Mouse (Mus musculus) heart, postnatal 10 days (tissue): ENCODE measurements around the gene Hpgd. TPM values are rescaled to one million over a fixed set of nuclear protein-coding genes. Genes with fewer than 3 reads are reported as not detected.
"Not testable (repeated sequence)": the region's sequence is repeated elsewhere in the genome, so short reads cannot be mapped to it uniquely, and the experiment has no call there.

Experiments used
- DNase-seq, 2 experiments: peaks; one replicate each; pipeline ENCODE4 v3.0.0; 2021
- intact Hi-C: fragments of 180-260 bp; cut with DNase I; formaldehyde crosslinking; loops from one replicate; pipeline ENCODE4 v1.15.1; 2025
- total RNA-seq, 2 experiments: library from RNA; stranded (reverse); gene quantifications; 2 replicates each; pipeline ENCODE4 v1.2.3; 2021

Gene Hpgd
- 1 to 10 TPM; 5.0 to 5.5 TPM for total RNA-seq

DNA sequence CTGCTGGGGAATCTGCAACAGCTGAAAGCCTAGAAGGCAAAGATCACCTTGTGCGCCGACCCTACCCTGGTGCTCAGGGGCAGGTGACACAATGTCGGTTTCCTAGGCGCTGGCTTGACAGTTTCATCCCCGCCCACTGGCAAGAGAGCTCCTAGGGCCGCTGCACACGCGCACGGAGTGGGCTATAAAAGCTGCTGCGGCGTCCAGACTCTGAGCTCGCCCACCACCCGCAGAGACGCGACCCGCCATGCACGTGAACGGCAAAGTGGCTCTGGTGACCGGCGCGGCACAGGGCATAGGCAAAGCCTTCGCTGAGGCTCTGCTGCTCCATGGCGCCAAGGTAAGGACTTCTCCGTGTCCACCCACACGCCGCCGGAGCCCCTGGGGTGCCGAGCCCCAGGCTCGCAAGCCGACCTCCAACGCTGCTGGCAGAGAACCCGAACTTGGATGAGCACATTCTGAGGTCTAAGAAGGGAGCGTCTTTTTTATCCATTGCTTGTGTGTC lies at the start of gene Hpgd:
Gene Hpgd, plus strand, starts transcription at position 213 of the 505 bp plus-strand sequence.
- DNase-seq, result peak; percentile 46 to 54
- intact Hi-C loops, result loop anchor here (10.0 kb wide), 1 partner anchor 230 kb away; no protein-coding TSS in a partner anchor

GRCm38 (mm10) chr8:56251728-56252127 lies 42.7 kb upstream of the Hpgd start:
- DNase-seq, intact Hi-C loops: not testable (repeated sequence)

DNA sequence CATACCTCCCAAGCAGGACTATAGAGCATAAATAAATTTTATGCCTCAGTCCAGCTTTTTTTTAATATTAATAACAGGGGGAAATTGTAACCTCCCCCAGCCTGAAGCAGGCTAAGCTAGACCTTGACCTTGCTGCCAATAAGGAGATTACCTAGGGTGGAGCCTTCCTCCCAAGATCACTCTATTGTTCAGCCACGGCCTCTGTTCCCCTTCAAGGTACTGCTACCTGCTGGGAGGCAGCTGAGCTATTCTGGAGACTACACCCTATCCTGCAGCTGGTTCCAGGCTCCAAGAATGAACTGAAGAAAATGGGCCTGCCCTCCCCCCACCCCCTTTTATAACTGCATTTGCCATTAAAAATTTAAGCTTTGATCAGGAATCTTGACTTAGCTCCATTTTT lies 42.1 kb upstream of the Hpgd start:
- no peak for DNase-seq
- intact Hi-C loops, result no loop called here

- intact Hi-C loops, result no loop called here
- no peak for DNase-seq
Measured at GRCm38 (mm10) chr8:56261190-56261589, 33.2 kb upstream of the Hpgd start.

GRCm38 (mm10) chr8:56269687-56270663 lies 24.4 kb upstream of the Hpgd start:
- intact Hi-C loops, result no loop called here
- peak; percentile 13 to 22 for DNase-seq

DNA sequence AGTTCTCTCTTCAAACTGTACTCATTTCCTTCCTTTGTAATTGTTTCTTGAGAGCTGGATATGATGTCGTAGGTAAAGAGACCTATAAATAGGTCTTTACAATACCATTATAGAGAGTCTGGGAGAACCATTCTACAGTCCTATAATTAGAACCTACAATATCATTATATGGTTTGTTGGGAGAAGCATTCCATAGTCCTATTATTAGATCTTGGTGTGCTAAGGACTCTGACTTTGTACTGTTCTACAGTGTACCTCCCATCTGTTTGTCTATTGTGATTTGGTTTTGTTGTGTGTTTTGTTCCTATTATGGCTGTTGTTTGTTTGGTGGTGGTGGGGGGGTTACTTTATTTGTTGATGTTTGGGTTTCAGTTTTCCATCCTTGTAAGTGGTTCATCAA lies 21.5 kb upstream of the Hpgd start:
- DNase-seq, result no peak
- intact Hi-C loops, result no loop called here

- intact Hi-C loops, result no loop called here
- DNase-seq, result no peak
Measured at GRCm38 (mm10) chr8:56275316-56275715, 19.1 kb upstream of the Hpgd start.

DNA sequence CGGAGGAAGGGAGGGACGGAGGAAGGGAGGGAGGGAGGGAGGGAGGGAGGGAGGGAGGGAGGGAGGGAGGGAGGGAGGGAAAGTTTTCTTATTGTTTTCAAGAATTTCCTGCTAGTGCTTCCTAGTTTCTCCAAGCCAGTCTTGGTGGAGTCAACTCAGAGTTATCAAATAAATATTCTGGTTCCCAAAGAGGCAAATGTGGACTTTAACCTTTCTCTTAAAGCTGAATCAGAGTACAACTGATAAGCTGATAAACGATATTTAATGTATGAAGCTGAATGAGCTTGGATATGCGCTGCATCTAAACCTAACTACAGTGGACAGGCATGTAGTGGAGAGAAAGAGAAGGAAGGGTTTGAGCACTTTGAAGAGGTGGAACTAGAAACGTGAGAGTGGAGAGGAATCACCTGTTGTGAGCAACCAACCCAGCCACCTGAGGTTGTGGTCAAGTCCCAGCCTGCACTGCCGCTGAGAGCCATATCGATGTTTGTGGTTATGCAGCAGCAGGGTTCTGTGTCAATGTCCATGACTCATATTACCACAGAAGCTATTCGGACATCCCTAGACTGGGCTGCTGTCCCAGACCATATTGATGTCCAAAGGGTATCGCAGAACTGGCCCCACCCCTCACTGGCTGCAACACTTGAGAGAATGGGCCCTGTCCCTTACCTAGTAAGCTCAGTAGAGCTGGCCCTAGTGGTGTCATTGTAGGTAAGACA lies 16.4 kb upstream of the Hpgd start:
- intact Hi-C loops, result no loop called here
- no peak for DNase-seq

GRCm38 (mm10) chr8:56278545-56279063 lies 15.8 kb upstream of the Hpgd start:
- intact Hi-C loops, result no loop called here
- DNase-seq, result no peak

DNA sequence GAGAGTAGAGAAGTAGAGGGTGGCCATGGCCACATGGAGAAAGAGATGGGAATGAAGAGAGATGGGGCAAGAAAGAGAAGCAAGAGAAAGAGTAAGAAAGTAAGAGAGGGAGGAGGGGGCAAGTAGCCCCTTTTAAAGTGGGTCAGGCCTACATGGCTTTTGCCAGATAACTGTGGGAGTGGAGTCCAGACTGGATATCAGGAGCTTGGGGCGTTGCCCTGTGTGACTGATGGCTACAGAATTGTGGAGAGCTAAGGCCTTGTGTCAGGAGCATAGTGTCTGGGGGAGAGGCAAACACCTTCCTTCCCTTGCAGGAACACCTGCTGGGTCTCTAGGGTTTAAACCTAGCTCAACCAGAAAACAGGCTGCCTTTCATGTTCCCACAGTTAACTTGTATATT lies 10.4 kb upstream of the Hpgd start:
- DNase-seq, result no peak
- intact Hi-C loops, result no loop called here

DNA sequence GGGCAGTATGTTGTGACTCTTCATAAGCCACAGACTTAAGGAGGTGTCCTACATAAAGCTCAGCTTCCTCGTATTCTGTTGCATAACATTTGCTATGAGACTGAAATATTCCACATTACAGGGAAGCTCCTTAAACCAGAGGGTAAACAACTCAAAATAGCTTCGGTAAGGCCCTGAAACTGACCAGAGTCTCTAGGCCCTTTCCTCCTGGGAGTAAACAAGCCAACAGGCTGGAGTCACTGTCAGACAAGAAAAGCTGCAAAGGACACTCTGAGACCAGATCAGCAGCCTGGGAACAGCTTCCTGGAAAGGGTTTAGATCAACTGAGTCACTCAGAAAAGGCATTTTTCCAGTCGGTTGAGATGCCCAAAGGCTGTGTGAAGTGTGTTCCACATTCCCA lies 9.4 kb upstream of the Hpgd start:
- intact Hi-C loops, result no loop called here
- DNase-seq, result peak in 1 of 2 experiments; percentile 22

DNA sequence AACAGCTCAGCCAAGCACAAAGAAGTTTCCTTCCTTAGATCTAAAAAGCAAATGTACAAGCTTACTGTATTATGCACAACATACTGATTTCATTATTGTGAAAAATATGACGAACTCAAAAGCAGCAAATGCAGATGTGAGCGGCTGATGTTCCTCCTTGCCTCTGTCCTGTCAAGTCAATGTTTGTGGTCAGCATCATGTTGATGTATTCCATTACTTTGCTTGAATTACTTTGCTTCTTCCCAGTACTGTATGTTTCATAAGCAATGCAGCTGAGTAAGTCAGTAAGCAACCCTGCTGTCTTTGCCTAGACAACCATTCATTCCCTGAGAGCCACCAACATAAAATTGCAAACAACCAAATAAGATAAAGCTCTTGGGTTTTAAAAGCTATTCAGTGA lies 7.7 kb upstream of the Hpgd start:
- DNase-seq, result no peak
- intact Hi-C loops, result no loop called here

DNA sequence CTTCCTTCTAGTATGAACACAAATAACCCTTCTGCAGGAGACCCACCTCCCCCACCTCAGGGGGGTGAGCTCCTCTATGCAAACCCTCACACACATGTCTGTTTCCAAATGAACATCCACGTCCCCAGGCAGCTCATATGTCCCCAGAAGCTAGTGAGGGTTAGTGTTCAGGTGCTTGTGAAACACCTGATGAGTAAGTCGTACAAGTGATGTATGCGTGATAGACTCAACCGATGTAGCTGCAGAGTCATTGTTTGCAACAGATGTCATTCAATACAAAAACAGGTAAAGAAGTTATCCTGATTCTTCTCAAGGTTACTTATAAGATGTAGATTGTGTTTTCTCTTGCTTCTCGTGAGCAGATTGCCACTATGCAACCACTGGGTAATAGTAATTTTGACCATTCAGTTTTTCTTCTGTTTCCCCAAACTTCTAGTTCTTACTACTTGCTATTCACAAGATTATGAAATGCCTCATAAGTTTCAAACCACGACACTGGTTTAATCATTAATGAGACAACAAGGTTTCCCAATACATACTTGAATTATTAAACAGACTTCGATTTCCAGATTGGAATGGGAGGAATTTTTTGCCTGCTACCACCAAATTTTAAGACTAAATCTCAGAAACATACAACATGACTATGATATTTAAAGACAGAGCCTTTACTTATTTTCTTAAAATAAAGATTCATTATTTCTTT lies 6.9 kb upstream of the Hpgd start:
- DNase-seq, result no peak
- intact Hi-C loops, result no loop called here

- intact Hi-C loops, result loop anchor here (10.0 kb wide), 1 partner anchor 228 kb away; no protein-coding TSS in a partner anchor
- no peak for DNase-seq
Measured at GRCm38 (mm10) chr8:56292318-56292717, 2.1 kb upstream of the Hpgd start.

DNA sequence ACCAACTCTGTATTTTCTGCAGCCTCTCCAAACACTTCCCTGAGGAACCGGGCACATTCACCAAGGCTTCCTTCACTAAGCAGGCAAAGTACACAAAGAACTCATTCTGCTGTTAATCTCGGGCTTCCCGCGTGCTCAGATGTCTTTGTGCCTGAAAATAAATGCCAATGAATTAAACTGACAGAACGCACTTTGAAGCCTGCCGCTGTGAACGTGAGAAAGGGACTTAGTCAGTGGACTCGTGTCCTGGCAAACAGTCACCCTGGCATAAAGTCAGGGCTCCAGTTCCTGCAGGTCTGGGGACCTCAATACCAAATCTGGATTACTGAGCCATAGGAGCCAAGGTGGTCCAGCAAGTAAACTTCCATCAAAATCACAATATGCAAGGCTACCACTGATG lies 905 bp upstream of the Hpgd start:
- peak in 1 of 2 experiments; percentile 23 for DNase-seq
- intact Hi-C loops, result loop anchor here (10.0 kb wide), 1 partner anchor 229 kb away; no protein-coding TSS in a partner anchor

DNA sequence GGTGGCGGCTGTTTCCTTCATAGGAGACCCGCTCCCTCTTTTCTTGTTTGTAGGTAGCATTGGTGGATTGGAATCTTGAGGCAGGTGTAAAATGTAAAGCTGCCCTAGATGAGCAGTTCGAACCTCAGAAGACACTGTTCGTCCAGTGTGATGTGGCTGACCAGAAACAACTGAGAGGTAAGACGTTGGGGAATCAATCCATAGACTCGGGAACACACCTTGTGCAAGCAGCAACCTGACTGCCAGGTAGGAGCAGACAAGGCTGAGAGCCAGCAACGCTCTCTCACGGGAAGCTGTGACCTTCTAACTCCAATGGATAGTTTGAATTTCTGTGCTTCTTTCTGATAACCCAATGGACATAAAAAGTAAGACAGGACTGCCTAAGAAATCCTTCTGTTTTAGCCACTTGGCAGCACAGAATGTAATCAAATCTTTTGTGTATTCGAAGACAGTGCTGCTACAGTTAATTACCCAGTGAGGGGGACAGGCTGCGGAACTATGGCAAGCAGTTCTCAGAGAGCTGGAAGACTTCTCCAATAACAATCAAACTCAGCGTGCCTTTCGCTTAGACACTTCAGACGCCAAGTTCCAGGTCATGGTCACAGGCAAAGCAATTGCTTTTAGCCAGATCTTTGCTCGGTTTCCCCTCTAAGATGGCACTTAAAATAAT lies 636 bp downstream of the Hpgd start:
- DNase-seq, result no peak
- intact Hi-C loops, result loop anchor here (10.0 kb wide), 1 partner anchor 230 kb away; no protein-coding TSS in a partner anchor

GRCm38 (mm10) chr8:56299421-56299820 lies 5.0 kb downstream of the Hpgd start:
- no peak for DNase-seq
- intact Hi-C loops, result loop anchor here (10.0 kb wide), 1 partner anchor 235 kb away; no protein-coding TSS in a partner anchor

GRCm38 (mm10) chr8:56301303-56301702 lies 6.9 kb downstream of the Hpgd start:
- intact Hi-C loops, DNase-seq: not testable (repeated sequence)

- no peak for DNase-seq
Measured at GRCm38 (mm10) chr8:56304595-56304994, 10.2 kb downstream of the Hpgd start.

DNA sequence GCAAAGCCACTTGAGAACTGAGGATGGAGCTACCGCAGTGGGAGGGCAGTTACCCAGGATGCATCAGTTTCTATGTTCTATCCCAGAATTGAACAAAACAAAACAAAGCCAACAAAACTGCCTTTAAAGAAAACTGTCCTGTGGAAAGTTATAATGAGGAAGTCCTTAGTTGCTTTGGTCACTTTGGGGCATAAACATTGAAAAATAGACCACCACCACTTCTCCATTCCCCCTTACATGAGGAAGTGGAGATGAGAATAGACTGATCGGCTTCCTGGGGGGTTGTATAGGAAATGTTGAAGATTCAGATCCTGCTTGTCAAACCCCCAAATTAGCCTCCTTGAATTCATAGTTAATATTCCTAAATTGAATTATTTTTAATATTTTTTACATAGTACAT lies 19.2 kb downstream of the Hpgd start:
- intact Hi-C loops, result no loop called here
- no peak for DNase-seq

More at GRCm38 (mm10) chr8:56304595-56304994, 10.2 kb downstream of the Hpgd start:
- intact Hi-C loops, result no loop called here
